25 mouse cellular contexts compared by ENCODE assay signal in the genomic region with DNA sequence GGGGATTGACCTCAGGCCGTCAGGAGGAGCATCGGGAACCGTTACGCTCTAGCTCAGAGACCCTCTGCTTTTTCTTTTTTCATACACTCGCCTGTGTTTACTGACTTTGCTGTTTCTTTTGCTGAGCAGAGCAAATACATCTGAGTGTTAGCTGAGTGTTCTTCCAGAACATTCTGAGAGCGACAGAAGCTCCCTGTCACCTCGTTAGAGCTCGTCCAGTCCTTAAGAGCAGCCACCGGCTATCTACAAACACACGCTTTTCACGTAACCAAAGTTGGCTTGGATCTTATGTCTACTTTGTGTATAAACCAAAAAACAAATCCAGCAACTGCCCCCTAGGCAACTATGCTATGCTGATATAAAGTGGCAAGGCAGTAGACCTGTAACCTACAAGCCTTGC. TPM values are rescaled to one million over a fixed set of nuclear protein-coding genes. Genes with fewer than 3 reads are reported as not detected.
DNase-seq lines count a peak whose midpoint lies in the region; ATAC-seq and TF ChIP-seq lines count a peak whose summit lies in the region.
"Had no signal": no experiment of that assay in that cellular context is flagged by ENCODE, and none has a peak within 500 bp of the region (broad histone marks: within the 10 kb centered on the region; RNA-seq: fewer than 3 reads in every experiment).

No protein-coding gene starts in this region.

- H3K27me3 ChIP-seq in heart, embryonic 13.5 days (replicated peaks), result no peaks in the 10 kb centered on the region
- no peaks in the 10 kb centered on the region for H3K27me3 ChIP-seq in lung, embryonic 14.5 days (ENCODE audit: insufficient read depth, low read length)
- H3K27me3 ChIP-seq: CH12.LX; hindbrain, embryonic 12.5 days; intestine, embryonic 15.5 days; limb, embryonic 13.5 days; stomach, embryonic 15.5 days had no signal

- H3K4me3 ChIP-seq in gastrocnemius, adult 2 months, result no peak overlapping the region
- no peak overlapping the region for H3K4me3 ChIP-seq in heart, embryonic 13.5 days
- H3K4me3 ChIP-seq in lung, embryonic 14.5 days (ENCODE audit: low read depth, low read length), result no peak overlapping the region
- H3K4me3 ChIP-seq: erythroblast, embryonic 14.5 days; hindbrain, embryonic 12.5 days; intestine, embryonic 15.5 days; limb, embryonic 13.5 days; stomach, embryonic 15.5 days had no signal

- TF ChIP-seq CTCF in gastrocnemius, adult 2 months (IDR thresholded peaks at IDR 0.05), result no peak
- TF ChIP-seq CTCF in lung, embryonic 14.5 days (IDR thresholded peaks at IDR 0.05; ENCODE audit: low read depth), result no peak

- H3K4me1 ChIP-seq in heart, embryonic 13.5 days, result peaks cover 25% of the 10 kb centered on the region
- H3K4me1 ChIP-seq in lung, embryonic 14.5 days (ENCODE audit: insufficient read depth), result no peaks in the 10 kb centered on the region
- H3K4me1 ChIP-seq: hindbrain, embryonic 12.5 days; intestine, embryonic 15.5 days; limb, embryonic 13.5 days; stomach, embryonic 15.5 days had no signal

- ATAC-seq in heart, embryonic 13.5 days (ENCODE audit: extremely low read depth, insufficient number of reproducible peaks, low FRiP score, low TSS enrichment), result no peak
- peak; percentile 72; the same call in 1 of the 2 replicates for ATAC-seq in lung, embryonic 14.5 days (ENCODE audit: insufficient read depth)
- ATAC-seq: activated CD4-positive, CD25-positive, alpha-beta regulatory T cell, adult 4 months; forebrain, embryonic 16.5 days; hindbrain, postnatal 0 days; intestine, embryonic 15.5 days; midbrain, embryonic 16.5 days had no signal

- intact Hi-C loops in gastrocnemius, adult 2 months (cut with DNase I), result no loop called here

- no peaks in the 10 kb centered on the region for H3K9me3 ChIP-seq in heart, embryonic 13.5 days
- no peaks in the 10 kb centered on the region for H3K9me3 ChIP-seq in lung, embryonic 14.5 days (ENCODE audit: low read depth, low read length)
- H3K9me3 ChIP-seq: hindbrain, embryonic 12.5 days; intestine, embryonic 15.5 days; limb, embryonic 13.5 days; stomach, embryonic 15.5 days had no signal

- peaks cover 90% of the 10 kb centered on the region for H3K36me3 ChIP-seq in heart, embryonic 13.5 days
- H3K36me3 ChIP-seq in lung, embryonic 14.5 days (ENCODE audit: insufficient read depth), result no peaks in the 10 kb centered on the region
- H3K36me3 ChIP-seq: hindbrain, embryonic 12.5 days; intestine, embryonic 15.5 days; limb, embryonic 13.5 days; stomach, embryonic 15.5 days had no signal

- H3K9ac ChIP-seq in heart, embryonic 13.5 days, result peak overlapping the region; percentile 26
- no peak overlapping the region for H3K9ac ChIP-seq in lung, embryonic 14.5 days
- H3K9ac ChIP-seq: hindbrain, embryonic 12.5 days; intestine, embryonic 15.5 days; limb, embryonic 13.5 days; stomach, embryonic 15.5 days had no signal

- no peak overlapping the region for H3K4me2 ChIP-seq in heart, embryonic 13.5 days
- H3K4me2 ChIP-seq in lung, embryonic 14.5 days, result no peak overlapping the region
- H3K4me2 ChIP-seq: hindbrain, embryonic 12.5 days; intestine, embryonic 15.5 days; limb, embryonic 13.5 days; liver, embryonic 11.5 days; midbrain, embryonic 11.5 days; stomach, embryonic 15.5 days had no signal

- 60% methylated on average over 11 of the region's 11 CpGs for WGBS in heart, embryonic 13.5 days
- 32% methylated on average over 11 of the region's 11 CpGs for WGBS in lung, embryonic 14.5 days

- H3K27ac ChIP-seq in gastrocnemius, adult 2 months, result peak overlapping the region; percentile 88
- peak overlapping the region; percentile 89 for H3K27ac ChIP-seq in heart, embryonic 13.5 days (replicated peaks)
- no peak overlapping the region for H3K27ac ChIP-seq in lung, embryonic 14.5 days (ENCODE audit: low read depth)
- H3K27ac ChIP-seq: hindbrain, embryonic 12.5 days; hindbrain, postnatal 0 days; intestine, embryonic 15.5 days; kidney, postnatal 0 days; limb, embryonic 13.5 days; stomach, embryonic 15.5 days had no signal

- no peak for DNase-seq in gastrocnemius, adult 2 months
- DNase-seq in gastrocnemius, adult 8-10 months (ENCODE audit: low spot score in 2 of 2), result no peak
- DNase-seq in heart, adult 11 months, result no peak
- peak; percentile 67 for DNase-seq in lung, embryonic 14.5 days
- no peak for DNase-seq in lung, postnatal 14 days
- peak; percentile 7 for DNase-seq in lung, postnatal 36 days
- DNase-seq: cerebellum, adult 2 months; cerebellum, postnatal 14 days; gastrocnemius, postnatal 10 days; kidney, postnatal 4 days; right cerebral cortex, postnatal 25 days had no signal

RNA-seq across cellular contexts. Expression of gene Mtr, which starts 26.6 kb away (rescaled TPM):
- 10 to 100 TPM; 15.6 to 18.0 TPM for total RNA-seq in gastrocnemius, adult 2 months (2021)
- total RNA-seq in gastrocnemius, adult 8-10 months (2022), result 10 to 100 TPM; 13.0 to 19.2 (median 17.3) TPM
- 11.4 and 11.5 TPM in 2 replicates for polyA plus RNA-seq in heart, embryonic 13.5 days (2015; fragmentation: Nextera tagmentation; extraction: Ambion mirVana)
- 21.3 and 21.9 TPM in 2 replicates for polyA plus RNA-seq in lung, embryonic 14.5 days (2014; fragmentation: Nextera tagmentation; extraction: Ambion mirVana)

RNA-seq across cellular contexts. Expression of gene Actn2, which starts 56.0 kb away (rescaled TPM):
- total RNA-seq in gastrocnemius, adult 2 months (2021), result 1,000 to 10,000 TPM in 1 of 2 experiments, 100 to 1,000 TPM in 1; 773 to 1,947 TPM
- total RNA-seq in gastrocnemius, adult 8-10 months (2022), result 100 to 1,000 TPM; 853 to 990 (median 915) TPM
- 1,324 and 1,364 TPM in 2 replicates for polyA plus RNA-seq in heart, embryonic 13.5 days (2015; fragmentation: Nextera tagmentation; extraction: Ambion mirVana)
- 0.57 and 10.2 TPM in 2 replicates for polyA plus RNA-seq in lung, embryonic 14.5 days (2014; fragmentation: Nextera tagmentation; extraction: Ambion mirVana)
- total RNA-seq: CH12.LX had no signal
- polyA plus RNA-seq: erythroblast, embryonic 14.5 days had no signal

Comparison
In these comparisons a context has a peak if more than half of its experiments do, and no peak if none do; other contexts are left out.
1. DNase-seq: peak in lung, embryonic 14.5 days (single experiment) and lung, postnatal 36 days (single experiment); none in gastrocnemius, adult 2 months (single experiment), gastrocnemius, adult 8-10 months (0 of 2), heart, adult 11 months (single experiment) and lung, postnatal 14 days (single experiment).